14 mouse cellular contexts compared by ENCODE assay signal in genomic region chr3:144161261-144161660, GRCm38 (mm10). TPM values are rescaled to one million over a fixed set of nuclear protein-coding genes. Genes with fewer than 3 reads are reported as not detected.
DNase-seq lines count a peak whose midpoint lies in the region; ATAC-seq and TF ChIP-seq lines count a peak whose summit lies in the region.
"Had no signal": no experiment of that assay in that cellular context is flagged by ENCODE, and none has a peak within 500 bp of the region (broad histone marks: within the 10 kb centered on the region; RNA-seq: fewer than 3 reads in every experiment).

No protein-coding gene starts in this region.

- no peak overlapping the region for H3K4me3 ChIP-seq in limb, embryonic 14.5 days (replicated peaks; ENCODE audit: low read length)
- no peak overlapping the region for H3K4me3 ChIP-seq in limb, embryonic 10.5 days
- H3K4me3 ChIP-seq: forebrain, embryonic 15.5 days; intestine, embryonic 15.5 days; stomach, embryonic 15.5 days had no signal

- intact Hi-C loops in heart, postnatal 36 days (cut with DNase I) = no loop called here

- no peaks in the 10 kb centered on the region for H3K36me3 ChIP-seq in limb, embryonic 14.5 days (ENCODE audit: control insufficient read depth, insufficient read depth, low read length)
- no peaks in the 10 kb centered on the region for H3K36me3 ChIP-seq in limb, embryonic 10.5 days
- H3K36me3 ChIP-seq: forebrain, embryonic 15.5 days; G1E; intestine, embryonic 15.5 days; stomach, embryonic 15.5 days had no signal

- H3K9ac ChIP-seq in limb, embryonic 14.5 days (ENCODE audit: low read depth, low read length, severe bottlenecking) = no peak overlapping the region
- H3K9ac ChIP-seq: forebrain, embryonic 15.5 days; intestine, embryonic 15.5 days; stomach, embryonic 15.5 days had no signal

- H3K27me3 ChIP-seq in limb, embryonic 14.5 days (ENCODE audit: control insufficient read depth, insufficient read depth, low read length) = no peaks in the 10 kb centered on the region
- H3K27me3 ChIP-seq in limb, embryonic 10.5 days (ENCODE audit: low read depth, poor library complexity, severe bottlenecking) = no peaks in the 10 kb centered on the region
- H3K27me3 ChIP-seq: forebrain, embryonic 15.5 days; intestine, embryonic 15.5 days; stomach, embryonic 15.5 days had no signal

- peak; percentile 15 for DNase-seq in adrenal gland, postnatal 10 days
- no peak for DNase-seq in adrenal gland, adult 8-10 months
- peak; percentile 66 for DNase-seq in limb, embryonic 14.5 days (ENCODE audit: low spot score)
- DNase-seq in limb, embryonic 10.5 days (ENCODE audit: low spot score) = no peak
- DNase-seq in heart, adult 8-10 months (ENCODE audit: low spot score) = peak; percentile 25
- peak; percentile 23 to 37 for DNase-seq in heart, postnatal 36 days
- DNase-seq in layer of hippocampus, postnatal 25 days (ENCODE audit: extremely low spot score in 1 of 2, low spot score in 1 of 2) = no peak
- DNase-seq in cerebellum, adult 9-11 months = no peak
- DNase-seq: kidney, postnatal 14 days; thymus, postnatal 14 days had no signal

- WGBS in limb, embryonic 14.5 days = 78% methylated on average over 2 of the region's 2 CpGs
- 84% methylated on average over 2 of the region's 2 CpGs for WGBS in limb, embryonic 10.5 days

- H3K27ac ChIP-seq in limb, embryonic 14.5 days (replicated peaks; ENCODE audit: low read depth, low read length) = 0 out of 2 replicates have a peak overlapping the region, but pooled peaks have one; percentile 30
- H3K27ac ChIP-seq in limb, embryonic 10.5 days = no peak overlapping the region
- H3K27ac ChIP-seq: forebrain, embryonic 15.5 days; intestine, embryonic 15.5 days; stomach, embryonic 15.5 days had no signal

- H3K4me1 ChIP-seq in limb, embryonic 14.5 days (ENCODE audit: control insufficient read depth, insufficient read depth, low read length) = peaks cover 5% of the 10 kb centered on the region; the same call in 1 of the 2 replicates
- H3K4me1 ChIP-seq in limb, embryonic 10.5 days = peaks cover 39% of the 10 kb centered on the region
- H3K4me1 ChIP-seq: stomach, embryonic 15.5 days had no signal

- no peaks in the 10 kb centered on the region for H3K9me3 ChIP-seq in limb, embryonic 14.5 days (ENCODE audit: control insufficient read depth, low read length)
- no peaks in the 10 kb centered on the region for H3K9me3 ChIP-seq in limb, embryonic 10.5 days (replicated peaks)
- H3K9me3 ChIP-seq: forebrain, embryonic 15.5 days; G1E; intestine, embryonic 15.5 days; stomach, embryonic 15.5 days had no signal

- H3K4me2 ChIP-seq in limb, embryonic 14.5 days (replicated peaks; ENCODE audit: low read depth, low read length, severe bottlenecking) = no peak overlapping the region
- H3K4me2 ChIP-seq: forebrain, embryonic 15.5 days; intestine, embryonic 15.5 days; stomach, embryonic 15.5 days had no signal

- TF ChIP-seq POLR2A in limb, embryonic 14.5 days (IDR thresholded peaks at IDR 0.05; ENCODE audit: borderline replicate concordance, extremely low read depth, insufficient read depth, insufficient read length) = no peak

- no peak for ATAC-seq in limb, embryonic 14.5 days (ENCODE audit: low FRiP score, low read depth)
- ATAC-seq: forebrain, embryonic 15.5 days; intestine, embryonic 15.5 days had no signal

RNA-seq across cellular contexts. Expression of gene Lmo4, which starts 43.8 kb away (rescaled TPM):
- 10 to 100 TPM; 63.1 to 65.6 TPM for total RNA-seq in adrenal gland, postnatal 10 days (2021)
- total RNA-seq in adrenal gland, adult 8-10 months (2022) = 10 to 100 TPM; 53.7 to 93.7 (median 73.7) TPM
- polyA plus RNA-seq in limb, embryonic 14.5 days (2012; rRNA removed) = 137 and 161 TPM in 2 replicates
- polyA plus RNA-seq in limb, embryonic 14.5 days (2014; fragmentation: Nextera tagmentation; extraction: Ambion mirVana) = 87.9 and 93.7 TPM in 2 replicates
- polyA plus RNA-seq in limb, embryonic 10.5 days (2016; fragmentation: Nextera tagmentation; extraction: Ambion mirVana) = 45.9 and 56.6 TPM in 2 replicates
- 10 to 100 TPM; 25.9 to 33.7 (median 29.7) TPM for total RNA-seq in heart, adult 8-10 months (2022)
- 10 to 100 TPM; 31.4 to 34.5 TPM for total RNA-seq in heart, postnatal 36 days (2021)
- total RNA-seq in layer of hippocampus, postnatal 25 days (2021) = 100 to 1,000 TPM; 201 to 231 TPM

Comparison
In these comparisons a context has a peak if more than half of its experiments do, and no peak if none do; other contexts are left out.
1. DNase-seq: peak in adrenal gland, postnatal 10 days (single experiment), limb, embryonic 14.5 days (single experiment), heart, adult 8-10 months (single experiment) and heart, postnatal 36 days (2 of 2); none in adrenal gland, adult 8-10 months (single experiment), limb, embryonic 10.5 days (single experiment), layer of hippocampus, postnatal 25 days (0 of 2) and cerebellum, adult 9-11 months (single experiment).